Mouse (Mus musculus) frontal cortex, adult 2 months (tissue): ENCODE measurements at regions not wholly inside any gene's neighbourhood (a gene's known extent, or its start where the extent isn't known, plus 50 kb on each side); places are given as distances from the start of the nearest gene placed in this dataset.

Experiments used
- DNase-seq, 2 experiments: peaks; one replicate each; pipeline ENCODE4 v3.0.0; 2022; ENCODE audit warnings: low spot score in 1 of 2; ENCODE audit errors: extremely low spot score in 1 of 2

GRCm38 (mm10) chr10:66899724-66900123 lies 196.2 kb upstream of the Jmjd1c start:
- no peak for DNase-seq

- no peak for DNase-seq
Measured at GRCm38 (mm10) chr10:66900781-66901180, 195.1 kb upstream of the Jmjd1c start.

- DNase-seq = no peak
Measured at GRCm38 (mm10) chr10:66901873-66902272, 194.1 kb upstream of the Jmjd1c start.

- DNase-seq = peak; percentile 44 to 48
Measured at GRCm38 (mm10) chr10:66904552-66905367, 191.2 kb upstream of the Jmjd1c start.

GRCm38 (mm10) chr10:66907842-66908241 lies 188.1 kb upstream of the Jmjd1c start:
- DNase-seq = no peak

- peak in 1 of 2 experiments; percentile 81 for DNase-seq
Measured at GRCm38 (mm10) chr10:66909204-66909889, 186.6 kb upstream of the Jmjd1c start.

- no peak for DNase-seq
Measured at GRCm38 (mm10) chr10:66909905-66910681, 185.8 kb upstream of the Jmjd1c start.

GRCm38 (mm10) chr10:66911261-66911911 lies 184.5 kb upstream of the Jmjd1c start:
- no peak for DNase-seq

- no peak for DNase-seq
Measured at GRCm38 (mm10) chr10:66912440-66912839, 183.5 kb upstream of the Jmjd1c start.

GRCm38 (mm10) chr10:66913187-66913586 lies 182.7 kb upstream of the Jmjd1c start:
- no peak for DNase-seq

- no peak for DNase-seq
Measured at GRCm38 (mm10) chr10:66913627-66914026, 182.3 kb upstream of the Jmjd1c start.

GRCm38 (mm10) chr10:66914288-66914975 lies 181.5 kb upstream of the Jmjd1c start:
- DNase-seq = no peak

- DNase-seq = no peak
Measured at GRCm38 (mm10) chr10:66915801-66916200, 180.1 kb upstream of the Jmjd1c start.

GRCm38 (mm10) chr10:66917725-66918124 lies 178.2 kb upstream of the Jmjd1c start:
- no peak for DNase-seq

GRCm38 (mm10) chr10:66918713-66919112 lies 177.2 kb upstream of the Jmjd1c start:
- no peak for DNase-seq

GRCm38 (mm10) chr10:66919953-66920760 lies 175.8 kb upstream of the Jmjd1c start:
- peak; percentile 69 to 87 for DNase-seq

GRCm38 (mm10) chr10:66920761-66921684 lies 174.9 kb upstream of the Jmjd1c start:
- DNase-seq = peak; percentile 84 to 91

- DNase-seq = no peak
Measured at GRCm38 (mm10) chr10:66921776-66922175, 174.1 kb upstream of the Jmjd1c start.
